Mouse (Mus musculus) heart, embryonic 12.5 days (tissue): Measurements from ENCODE around the gene Gm2381. TPM values are rescaled to one million over a fixed set of nuclear protein-coding genes. Genes with fewer than 3 reads are reported as not detected.
"Not testable (repeated sequence)": the region's sequence is repeated elsewhere in the genome, so short reads cannot be mapped to it uniquely, and the experiment has no call there.

Experiments
- ATAC-seq: fragments of 200-750 bp; cut with Nextera tagmentation; 2 replicates; pipeline ENCODE4 v1.8.0; 2017; ENCODE audit warnings: moderate TSS enrichment, moderate library complexity; ENCODE audit not compliant: insufficient number of reproducible peaks, low FRiP score
- H3K27ac ChIP-seq: fragments of 300-500 bp; sonication (generic); 2 replicates; pipeline ENCODE4 v1.5.1; 2016; ENCODE audit warnings: mild to moderate bottlenecking, moderate library complexity; ENCODE audit not compliant: poor library complexity, severe bottlenecking
- H3K27me3 ChIP-seq: fragments of 300-500 bp; sonication (generic); replicated peaks from 2 replicates; pipeline ENCODE4 v1.6.1; 2016; ENCODE audit warnings: mild to moderate bottlenecking, moderate library complexity
- H3K36me3 ChIP-seq: fragments of 300-500 bp; sonication (generic); 2 replicates; pipeline ENCODE4 v1.6.1; 2016; ENCODE audit warnings: mild to moderate bottlenecking, moderate library complexity
- H3K4me1 ChIP-seq: fragments of 300-500 bp; sonication (generic); replicated peaks from 2 replicates; pipeline ENCODE4 v1.6.1; 2016; ENCODE audit warnings: mild to moderate bottlenecking
- H3K4me2 ChIP-seq: fragments of 300-500 bp; sonication (generic); 2 replicates; pipeline ENCODE4 v1.6.1; 2016; ENCODE audit warnings: mild to moderate bottlenecking, moderate library complexity
- H3K4me3 ChIP-seq: fragments of 300-500 bp; sonication (generic); 2 replicates; pipeline ENCODE4 v1.5.1; 2016; ENCODE audit warnings: mild to moderate bottlenecking
- H3K9ac ChIP-seq: fragments of 300-500 bp; sonication (generic); 2 replicates; pipeline ENCODE4 v1.6.1; 2016; ENCODE audit warnings: mild to moderate bottlenecking, moderate library complexity
- H3K9me3 ChIP-seq: fragments of 300-500 bp; sonication (generic); replicated peaks from 2 replicates; pipeline ENCODE4 v1.6.1; 2016; ENCODE audit warnings: mild to moderate bottlenecking, moderate library complexity
- WGBS: fragments of 180-500 bp; shearing (Covaris S2); methylation state at CpG from one replicate; pipeline ENCODE4 v1.1.7; 2016; 5-methylcytosine and 5-hydroxymethylcytosine counted together
- polyA plus RNA-seq: library from polyadenylated mRNA; unstranded; fragments of >200 nt; fragmentation: Nextera tagmentation; extraction: Ambion mirVana; gene quantifications from 2 replicates; pipeline ENCODE4 v1.2.1, GENCODE M21; 2016

Gm2381 gene
- polyA plus RNA-seq: not detected in 2 replicates

- WGBS: 73% methylated on average over 8 of the region's 8 CpGs
- not testable (repeated sequence) for H3K36me3 ChIP-seq, H3K4me2 ChIP-seq, H3K27ac ChIP-seq, H3K9ac ChIP-seq, H3K27me3 ChIP-seq, H3K4me3 ChIP-seq, ATAC-seq, H3K4me1 ChIP-seq
- H3K9me3 ChIP-seq: peaks cover 12% of the 10 kb centered on the region; the same call in 1 of the 2 replicates
These were observed at the start of gene Gm2381 for GRCm38 (mm10) chr7:42866801-42867458. Gm2381 (minus strand) TSS chr7:42867234.

GRCm38 (mm10) chr7:42898067-42898466 lies 31.0 kb upstream of the Gm2381 start:
- H3K4me2 ChIP-seq, H3K27ac ChIP-seq, ATAC-seq, H3K4me1 ChIP-seq, H3K27me3 ChIP-seq, H3K36me3 ChIP-seq, H3K4me3 ChIP-seq, H3K9ac ChIP-seq: not testable (repeated sequence)
- peaks cover 34% of the 10 kb centered on the region for H3K9me3 ChIP-seq
- WGBS: 76% methylated on average over 2 of the region's 2 CpGs

- 36% methylated on average over 23 of the region's 23 CpGs for WGBS
- Histone ChIP-seq H3K9ac (no peak overlapping the region), H3K4me2 (no peak overlapping the region), H3K36me3 (no peaks in the 10 kb centered on the region), H3K4me1 (no peaks in the 10 kb centered on the region), H3K27me3 (no peaks in the 10 kb centered on the region), H3K27ac (no peak overlapping the region), H3K4me3 (no peak overlapping the region), H3K9me3 (peaks cover 9% of the 10 kb centered on the region)
- ATAC-seq: no peak
These were observed 11.1 kb upstream of the Gm2381 start for GRCm38 (mm10) chr7:42878090-42878489.

- H3K4me2 ChIP-seq, H3K27ac ChIP-seq, H3K4me1 ChIP-seq, H3K9ac ChIP-seq, H3K9me3 ChIP-seq, ATAC-seq, H3K4me3 ChIP-seq, H3K36me3 ChIP-seq, H3K27me3 ChIP-seq: not testable (repeated sequence)
These were observed 28.7 kb downstream of the Gm2381 start for GRCm38 (mm10) chr7:42838366-42838765.

- H3K36me3 ChIP-seq: no peaks in the 10 kb centered on the region
- no peak overlapping the region for H3K4me2 ChIP-seq
- no peak overlapping the region for H3K9ac ChIP-seq
- no peak overlapping the region for H3K27ac ChIP-seq
- peaks cover 22% of the 10 kb centered on the region for H3K9me3 ChIP-seq
- no peaks in the 10 kb centered on the region for H3K4me1 ChIP-seq
- ATAC-seq: no peak
- WGBS: 77% methylated on average over 3 of the region's 3 CpGs
- no peaks in the 10 kb centered on the region for H3K27me3 ChIP-seq
- no peak overlapping the region for H3K4me3 ChIP-seq
These were observed 34.8 kb downstream of the Gm2381 start for GRCm38 (mm10) chr7:42832221-42832620.

GRCm38 (mm10) chr7:42793425-42793824 lies 73.6 kb downstream of the Gm2381 start, which contains the start of gene Vmn2r62:
Vmn2r62 (minus strand) TSS chr7:42793525.
- not testable (repeated sequence) for H3K4me1 ChIP-seq, ATAC-seq
- WGBS: no CpG with 5 or more reads among the region's 1 CpGs

More at GRCm38 (mm10) chr7:42793425-42793824, 73.6 kb downstream of the Gm2381 start, which contains the start of gene Vmn2r62:
- H3K36me3 ChIP-seq, H3K27me3 ChIP-seq, H3K27ac ChIP-seq, H3K4me2 ChIP-seq, H3K9me3 ChIP-seq, H3K4me3 ChIP-seq, H3K9ac ChIP-seq: not testable (repeated sequence)

Other genes starting within 250 kb of the Gm2381 start
- gene Zfp976, start 224.6 kb downstream of the Gm2381 start, polyA plus RNA-seq: 2.6 and 2.9 TPM in 2 replicates
- 8.1 and 8.5 TPM in 2 replicates for gene Zfp975, start 174.5 kb downstream of the Gm2381 start, polyA plus RNA-seq
- not detected in 2 replicates for gene Gm17067, start 140.2 kb downstream of the Gm2381 start, polyA plus RNA-seq
- gene Vmn2r62, start 73.7 kb downstream of the Gm2381 start, polyA plus RNA-seq: not detected in 2 replicates
- not detected in 2 replicates for gene Vmn2r63, start 66.6 kb upstream of the Gm2381 start, polyA plus RNA-seq
- gene Gm9268, start 151.5 kb upstream of the Gm2381 start, polyA plus RNA-seq: not detected in 2 replicates
- not detected in 2 replicates for gene Zfp936, start 247.0 kb upstream of the Gm2381 start, polyA plus RNA-seq